Mouse (Mus musculus) limb, embryonic 15.5 days (tissue): ENCODE measurements at regions not wholly inside any gene's neighbourhood (a gene's known extent, or its start where the extent isn't known, plus 50 kb on each side); places are given as distances from the start of the nearest gene placed in this dataset.
A peak's percentile ranks its signal among the peaks of the same experiment; 100 is the strongest.

Source experiments
- ATAC-seq: fragments of 200-750 bp; cut with Nextera tagmentation; 2 replicates; pipeline ENCODE4 v1.8.0; 2017; ENCODE audit warnings: low read depth, moderate TSS enrichment; ENCODE audit not compliant: insufficient number of reproducible peaks, low FRiP score, low TSS enrichment
- H3K27ac ChIP-seq: fragments of 300-500 bp; sonication (generic); 2 replicates; pipeline ENCODE4 v1.5.1; 2015; ENCODE audit warnings: moderate library complexity, mild to moderate bottlenecking, inconsistent platforms
- H3K27me3 ChIP-seq: fragments of 300-500 bp; sonication (generic); 2 replicates; pipeline ENCODE4 v1.6.1; 2015; ENCODE audit warnings: inconsistent platforms
- H3K36me3 ChIP-seq: fragments of 300-500 bp; sonication (generic); 2 replicates; pipeline ENCODE4 v1.6.1; 2015; ENCODE audit warnings: inconsistent platforms
- H3K4me1 ChIP-seq: fragments of 300-500 bp; sonication (generic); 2 replicates; pipeline ENCODE4 v1.6.1; 2015; ENCODE audit warnings: inconsistent platforms
- H3K4me2 ChIP-seq: fragments of 300-500 bp; sonication (generic); 2 replicates; pipeline ENCODE4 v1.6.1; 2015; ENCODE audit warnings: mild to moderate bottlenecking, inconsistent platforms
- H3K4me3 ChIP-seq: fragments of 300-500 bp; sonication (generic); 2 replicates; pipeline ENCODE4 v1.5.1; 2015; ENCODE audit warnings: mild to moderate bottlenecking, inconsistent platforms
- H3K9ac ChIP-seq: fragments of 300-500 bp; sonication (generic); 2 replicates; pipeline ENCODE4 v1.6.1; 2015; ENCODE audit warnings: inconsistent platforms
- H3K9me3 ChIP-seq: fragments of 300-500 bp; sonication (generic); 2 replicates; pipeline ENCODE4 v1.6.1; 2016; ENCODE audit warnings: inconsistent platforms
- WGBS: fragments of 180-500 bp; shearing (Covaris S2); methylation state at CpG from one replicate; pipeline ENCODE4 v1.1.7; 2015; 5-methylcytosine and 5-hydroxymethylcytosine counted together

GRCm38 (mm10) chr14:76672442-76672841 lies 115.8 kb upstream of the Serp2 start:
- ATAC-seq: no peak
- H3K27ac ChIP-seq: no peak overlapping the region

GRCm38 (mm10) chr14:76671023-76671422 lies 114.3 kb upstream of the Serp2 start:
- Histone ChIP-seq H3K9ac (no peak overlapping the region), H3K4me1 (peaks cover 17% of the 10 kb centered on the region; the same call in 1 of the 2 replicates), H3K36me3 (no peaks in the 10 kb centered on the region), H3K27ac (no peak overlapping the region), H3K9me3 (no peaks in the 10 kb centered on the region), H3K27me3 (no peaks in the 10 kb centered on the region), H3K4me3 (no peak overlapping the region), H3K4me2 (no peak overlapping the region)
- no peak for ATAC-seq
- 70% methylated on average over 4 of the region's 4 CpGs for WGBS

More at GRCm38 (mm10) chr14:76672442-76672841, 115.8 kb upstream of the Serp2 start:
- Histone ChIP-seq H3K9ac (no peak overlapping the region), H3K27me3 (no peaks in the 10 kb centered on the region), H3K4me1 (peaks cover 17% of the 10 kb centered on the region; the same call in 1 of the 2 replicates), H3K4me3 (no peak overlapping the region), H3K9me3 (no peaks in the 10 kb centered on the region), H3K4me2 (no peak overlapping the region), H3K36me3 (no peaks in the 10 kb centered on the region)
- WGBS: 51% methylated on average over 2 of the region's 2 CpGs

GRCm38 (mm10) chr14:76665754-76666371 lies 109.2 kb upstream of the Serp2 start:
- Histone ChIP-seq H3K27me3 (no peaks in the 10 kb centered on the region), H3K4me3 (no peak overlapping the region), H3K4me2 (no peak overlapping the region), H3K36me3 (no peaks in the 10 kb centered on the region), H3K4me1 (peaks cover 8% of the 10 kb centered on the region; the same call in 1 of the 2 replicates), H3K27ac (no peak overlapping the region), H3K9ac (no peak overlapping the region), H3K9me3 (no peaks in the 10 kb centered on the region)
- no peak for ATAC-seq
- WGBS: 70% methylated on average over 12 of the region's 12 CpGs

- H3K4me1 ChIP-seq: peaks cover 10% of the 10 kb centered on the region
- H3K27ac ChIP-seq: peak overlapping the region; percentile 62; the same call in 1 of the 2 replicates
- no peaks in the 10 kb centered on the region for H3K36me3 ChIP-seq
- 67% methylated on average over 11 of the region's 11 CpGs for WGBS
- H3K9me3 ChIP-seq: no peaks in the 10 kb centered on the region
- H3K4me2 ChIP-seq: no peak overlapping the region
- H3K27me3 ChIP-seq: no peaks in the 10 kb centered on the region
- H3K9ac ChIP-seq: no peak overlapping the region
- ATAC-seq: peak; percentile 61; the same call in 1 of the 2 replicates
- H3K4me3 ChIP-seq: no peak overlapping the region
Observed at GRCm38 (mm10) chr14:76664586-76665508, 108.2 kb upstream of the Serp2 start.

GRCm38 (mm10) chr14:76663816-76664215 lies 107.1 kb upstream of the Serp2 start:
- no peak for ATAC-seq
- no peaks in the 10 kb centered on the region for H3K9me3 ChIP-seq
- WGBS: 98% methylated on average over 2 of the region's 2 CpGs
- H3K36me3 ChIP-seq: no peaks in the 10 kb centered on the region
- H3K4me1 ChIP-seq: peaks cover 20% of the 10 kb centered on the region
- H3K9ac ChIP-seq: no peak overlapping the region
- H3K4me3 ChIP-seq: no peak overlapping the region
- no peaks in the 10 kb centered on the region for H3K27me3 ChIP-seq
- no peak overlapping the region for H3K4me2 ChIP-seq
- no peak overlapping the region for H3K27ac ChIP-seq

- WGBS: 60% methylated on average over 7 of the region's 7 CpGs
Observed at GRCm38 (mm10) chr14:76662871-76663270, 106.2 kb upstream of the Serp2 start.

GRCm38 (mm10) chr14:76660906-76661305 lies 104.2 kb upstream of the Serp2 start:
- H3K4me3 ChIP-seq: no peak overlapping the region
- H3K27me3 ChIP-seq: no peaks in the 10 kb centered on the region
- ATAC-seq: no peak
- H3K9ac ChIP-seq: no peak overlapping the region
- no peaks in the 10 kb centered on the region for H3K36me3 ChIP-seq
- no peaks in the 10 kb centered on the region for H3K9me3 ChIP-seq
- H3K4me2 ChIP-seq: no peak overlapping the region
- no peak overlapping the region for H3K27ac ChIP-seq
- 84% methylated on average over 2 of the region's 2 CpGs for WGBS
- H3K4me1 ChIP-seq: peaks cover 40% of the 10 kb centered on the region

More at GRCm38 (mm10) chr14:76662871-76663270, 106.2 kb upstream of the Serp2 start:
- Histone ChIP-seq H3K9me3 (no peaks in the 10 kb centered on the region), H3K4me2 (no peak overlapping the region), H3K36me3 (no peaks in the 10 kb centered on the region), H3K9ac (no peak overlapping the region), H3K4me1 (peaks cover 28% of the 10 kb centered on the region), H3K4me3 (no peak overlapping the region), H3K27me3 (no peaks in the 10 kb centered on the region), H3K27ac (no peak overlapping the region; the same call in 1 of the 2 replicates)
- ATAC-seq: no peak

- H3K36me3 ChIP-seq: no peaks in the 10 kb centered on the region
- peaks cover 33% of the 10 kb centered on the region for H3K4me1 ChIP-seq
- H3K4me3 ChIP-seq: no peak overlapping the region
- no peaks in the 10 kb centered on the region for H3K27me3 ChIP-seq
- 51% methylated on average over 15 of the region's 15 CpGs for WGBS
- H3K4me2 ChIP-seq: no peak overlapping the region
- ATAC-seq: no peak
- H3K9ac ChIP-seq: no peak overlapping the region
- H3K27ac ChIP-seq: peak overlapping the region; percentile 59
- no peaks in the 10 kb centered on the region for H3K9me3 ChIP-seq
Observed at GRCm38 (mm10) chr14:76658952-76659502, 102.3 kb upstream of the Serp2 start.

GRCm38 (mm10) chr14:76657784-76658610 lies 101.3 kb upstream of the Serp2 start:
- H3K4me2 ChIP-seq: no peak overlapping the region
- WGBS: 37% methylated on average over 9 of the region's 9 CpGs
- H3K27me3 ChIP-seq: no peaks in the 10 kb centered on the region
- peak overlapping the region; percentile 85 for H3K27ac ChIP-seq
- no peaks in the 10 kb centered on the region for H3K9me3 ChIP-seq
- no peak overlapping the region for H3K9ac ChIP-seq
- H3K36me3 ChIP-seq: no peaks in the 10 kb centered on the region
- ATAC-seq: peak; percentile 16; the same call in 1 of the 2 replicates
- H3K4me3 ChIP-seq: no peak overlapping the region
- H3K4me1 ChIP-seq: peaks cover 33% of the 10 kb centered on the region

GRCm38 (mm10) chr14:76657375-76657774 lies 100.7 kb upstream of the Serp2 start:
- no peak overlapping the region for H3K4me3 ChIP-seq
- H3K27ac ChIP-seq: peak overlapping the region; percentile 85
- peaks cover 33% of the 10 kb centered on the region for H3K4me1 ChIP-seq
- WGBS: 39% methylated on average over 7 of the region's 7 CpGs
- no peak overlapping the region for H3K4me2 ChIP-seq
- peak; percentile 73 for ATAC-seq
- no peaks in the 10 kb centered on the region for H3K9me3 ChIP-seq
- H3K27me3 ChIP-seq: no peaks in the 10 kb centered on the region
- H3K9ac ChIP-seq: no peak overlapping the region
- no peaks in the 10 kb centered on the region for H3K36me3 ChIP-seq

GRCm38 (mm10) chr14:76652356-76653126 lies 95.9 kb upstream of the Serp2 start:
- no peaks in the 10 kb centered on the region for H3K9me3 ChIP-seq
- H3K36me3 ChIP-seq: no peaks in the 10 kb centered on the region
- ATAC-seq: no peak
- no peak overlapping the region for H3K4me2 ChIP-seq
- H3K27ac ChIP-seq: no peak overlapping the region
- H3K27me3 ChIP-seq: no peaks in the 10 kb centered on the region
- H3K4me3 ChIP-seq: no peak overlapping the region
- H3K9ac ChIP-seq: no peak overlapping the region
- H3K4me1 ChIP-seq: peaks cover 17% of the 10 kb centered on the region
- WGBS: 63% methylated on average over 9 of the region's 9 CpGs
